Mouse (Mus musculus) ES-E14 (cell line): ENCODE measurements around the gene Gpx4. TPM values are rescaled to one million over a fixed set of nuclear protein-coding genes. Genes with fewer than 3 reads are reported as not detected.

ENCODE experiments used
- DNase-seq: peaks from one replicate; pipeline ENCODE4 v3.0.0-alpha.2; 2013; ENCODE audit warnings: low read depth, low spot score
- H3K27ac ChIP-seq: 2 replicates; pipeline ENCODE4 v1.5.1; 2012; ENCODE audit warnings: low read depth, mild to moderate bottlenecking, low read length, moderate library complexity, mixed read lengths; ENCODE audit not compliant: poor library complexity, insufficient read depth, severe bottlenecking
- H3K36me3 ChIP-seq: 2 replicates; pipeline ENCODE4 v1.6.1; 2012; ENCODE audit warnings: mild to moderate bottlenecking, low read length, moderate library complexity, mixed read lengths; ENCODE audit not compliant: control insufficient read depth, poor library complexity, insufficient read depth, severe bottlenecking
- H3K4me1 ChIP-seq, 2 experiments: fragments of 150-350 bp in 1 of 2; sonication (generic) in 1 of 2; 2 replicates each; pipeline ENCODE4 v1.6.1; 2012; ENCODE audit warnings: low read length in 2 of 2, mild to moderate bottlenecking in 1 of 2, mixed read lengths in 1 of 2; ENCODE audit not compliant: control insufficient read depth in 2 of 2, insufficient read depth in 2 of 2, poor library complexity in 1 of 2
- H3K4me3 ChIP-seq, 2 experiments: fragments of 150-350 bp in 1 of 2; sonication (generic) in 1 of 2; 2 replicates each; pipeline ENCODE4 v1.5.1; 2012; ENCODE audit warnings: low read length in 2 of 2, low read depth in 1 of 2, mild to moderate bottlenecking in 1 of 2, mixed read lengths in 1 of 2; ENCODE audit not compliant: insufficient read depth in 1 of 2, poor library complexity in 1 of 2, severe bottlenecking in 1 of 2
- H3K9ac ChIP-seq: 2 replicates; pipeline ENCODE4 v1.6.1; 2012; ENCODE audit warnings: low read depth, mild to moderate bottlenecking, low read length, mixed read lengths; ENCODE audit not compliant: poor library complexity, insufficient read depth, severe bottlenecking
- H3K9me3 ChIP-seq: fragments of 150-350 bp; sonication (generic); 2 replicates; pipeline ENCODE4 v1.6.1; 2012; ENCODE audit warnings: low read depth, mild to moderate bottlenecking, low read length; ENCODE audit not compliant: control insufficient read depth, insufficient read depth
- CHD2 ChIP-seq: IDR thresholded peaks from 2 replicates; pipeline ENCODE4 v1.6.1; 2014; ENCODE audit warnings: mild to moderate bottlenecking, low read depth, low read length, inconsistent platforms
- HCFC1 ChIP-seq: IDR thresholded peaks from 2 replicates; pipeline ENCODE4 v1.6.1; 2012; ENCODE audit warnings: low read length, inconsistent platforms, borderline replicate concordance; ENCODE audit not compliant: insufficient read depth
- MAFK ChIP-seq: IDR thresholded peaks from 2 replicates; pipeline ENCODE4 v1.6.1; 2014; ENCODE audit warnings: mild to moderate bottlenecking, low read depth, low read length, inconsistent platforms; ENCODE audit not compliant: insufficient read depth
- ZC3H11A ChIP-seq: IDR thresholded peaks from 2 replicates; pipeline ENCODE4 v1.6.1; 2012; ENCODE audit warnings: low read depth, mild to moderate bottlenecking, inconsistent platforms, low read length, borderline replicate concordance
- ZNF384 ChIP-seq: IDR thresholded peaks from 2 replicates; pipeline ENCODE4 v1.6.1; 2012; ENCODE audit warnings: low read depth, low read length, inconsistent platforms
- in situ Hi-C, 2 experiments: fragments of 600-800 bp; cut with MboI; formaldehyde crosslinking; loops; one replicate each; pipeline ENCODE4 v1.15.1; 2025; ENCODE audit warnings: low sequenced_read_pairs in 2 of 2, inconsistent platforms in 1 of 2; ENCODE audit not compliant: unreplicated experiment in 2 of 2
- total RNA-seq: library from RNA; depleted of rRNA; stranded (reverse); fragments of 300-350 nt; gene quantifications from 2 replicates; pipeline ENCODE4 v1.2.3, GENCODE M21; 2012

Gene Gpx4
- total RNA-seq, 1 experiment = 1,456 TPM

DNA sequence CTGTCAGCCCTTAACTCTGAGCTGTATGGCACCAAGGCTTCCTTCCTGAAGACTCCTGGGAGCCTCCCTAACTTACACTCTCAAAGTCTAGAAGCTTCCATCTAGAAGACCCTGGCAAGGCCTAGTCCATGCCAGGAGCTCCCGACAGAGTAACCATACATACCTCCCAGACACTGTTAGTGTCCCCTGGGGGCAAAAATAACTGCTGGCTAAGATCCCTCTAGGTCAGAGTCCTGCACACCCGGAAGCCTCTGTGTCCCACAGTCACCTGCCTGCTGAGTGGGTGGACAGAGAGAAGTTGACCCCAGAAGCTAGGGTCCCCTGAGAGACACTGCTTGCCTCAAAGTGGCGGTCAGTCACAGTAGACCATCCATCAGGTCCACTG, 24.5 kb downstream of the Gpx4 start:
- H3K4me3 ChIP-seq = no peak overlapping the region
- DNase-seq = no peak
- H3K9me3 ChIP-seq = no peaks in the 10 kb centered on the region
- no peak overlapping the region for H3K27ac ChIP-seq
- H3K36me3 ChIP-seq = peaks cover 19% of the 10 kb centered on the region; the same call in 1 of the 2 replicates
- peaks cover 6 to 24% of the 10 kb centered on the region in 2 experiments; a peak in 3 of 4 replicates for H3K4me1 ChIP-seq
- no peak for TF ChIP-seq HCFC1
- TF ChIP-seq MAFK = no peak
- no peak for TF ChIP-seq CHD2
- TF ChIP-seq ZNF384 = no peak
- TF ChIP-seq ZC3H11A = no peak
- no peak overlapping the region for H3K9ac ChIP-seq
- in situ Hi-C loops = no loop called here

DNA sequence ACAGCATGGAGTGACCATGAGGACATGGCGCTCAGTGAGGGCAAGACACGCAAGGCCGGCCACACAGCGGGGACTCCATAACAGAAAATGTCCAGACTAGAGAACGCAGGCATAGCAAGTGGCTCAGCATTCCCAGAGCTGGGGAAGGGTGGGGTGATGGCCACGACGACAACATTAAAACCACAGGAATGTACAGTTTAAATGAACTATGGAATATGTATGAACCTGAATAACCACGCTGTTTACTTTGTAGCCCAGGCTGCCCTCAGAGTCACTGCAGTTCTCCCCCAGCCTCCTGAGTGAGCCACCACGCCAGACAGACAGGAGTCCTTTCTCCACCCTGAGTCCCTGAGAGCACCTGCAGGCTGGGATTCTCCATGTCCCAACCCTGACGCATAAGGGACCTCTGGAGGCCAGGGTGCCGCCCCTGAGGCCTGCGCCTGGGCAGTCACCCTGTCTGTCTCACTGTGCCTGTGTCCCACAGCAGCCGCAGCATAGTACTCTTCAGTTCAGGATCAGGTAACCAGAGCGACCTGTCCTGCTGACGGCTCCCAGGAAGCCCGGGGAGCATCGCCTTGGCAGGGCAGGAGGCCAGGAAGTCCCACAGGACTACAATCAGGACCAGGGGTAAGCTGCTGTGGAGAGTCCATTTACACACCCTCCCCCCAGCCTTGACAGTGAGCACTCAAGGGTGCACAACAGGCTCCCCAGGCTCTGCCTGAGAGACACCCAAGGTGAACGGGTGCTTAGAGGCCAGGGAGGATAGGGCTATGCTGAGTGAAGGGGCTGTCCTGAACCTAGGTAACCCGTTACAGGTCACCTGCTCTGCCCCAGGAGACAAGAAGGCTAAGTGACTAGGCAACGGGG, 25.9 kb downstream of the Gpx4 start:
- Histone ChIP-seq H3K9me3 (no peaks in the 10 kb centered on the region), H3K36me3 (peaks cover 16% of the 10 kb centered on the region; the same call in 1 of the 2 replicates), H3K4me1 (peaks cover 6 to 24% of the 10 kb centered on the region in 2 experiments; a peak in 3 of 4 replicates), H3K27ac (no peak overlapping the region), H3K4me3 (no peak overlapping the region), H3K9ac (no peak overlapping the region)
- TF ChIP-seq CHD2 (no peak), MAFK (no peak), ZC3H11A (no peak), ZNF384 (no peak), HCFC1 (no peak)
- no peak for DNase-seq
- in situ Hi-C loops = no loop called here

DNA sequence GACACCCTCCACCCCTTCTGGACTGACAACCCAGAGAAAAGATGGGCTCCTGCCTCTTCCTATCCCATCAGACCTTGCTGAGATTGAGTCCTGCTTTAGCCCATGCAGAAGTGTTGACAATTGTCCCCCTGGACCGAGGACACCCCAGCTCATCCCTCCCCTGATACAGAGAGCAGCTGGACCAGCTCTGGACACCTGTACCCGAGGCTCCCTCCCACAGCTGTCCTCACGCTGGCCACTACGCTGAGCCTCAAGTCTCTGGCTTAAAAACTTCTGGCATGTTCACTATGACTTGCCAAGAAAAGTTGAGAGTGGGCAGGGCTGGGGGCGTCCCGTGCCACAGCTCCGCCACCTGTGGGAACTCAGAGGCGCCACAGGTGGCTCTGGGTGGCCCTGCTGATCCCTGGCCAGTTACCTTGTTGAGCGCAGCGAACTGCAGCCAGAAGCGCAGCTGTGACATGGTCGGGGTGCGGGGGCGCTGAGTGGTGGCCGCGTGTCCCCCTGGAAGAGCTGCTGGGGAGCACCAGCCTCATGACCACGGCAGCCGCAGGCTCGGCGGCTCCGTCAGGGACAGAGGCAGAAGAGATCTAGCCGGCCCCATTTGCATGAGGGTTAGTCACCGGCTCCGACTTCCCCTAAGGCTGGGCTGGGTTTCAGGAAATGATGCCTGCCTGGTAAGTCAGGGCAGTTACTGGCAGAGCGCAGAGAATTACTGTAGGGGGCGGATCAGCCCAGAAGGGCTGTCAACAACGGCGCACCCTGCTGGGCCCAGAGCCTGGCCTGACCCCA, 28.0 kb downstream of the Gpx4 start:
- Histone ChIP-seq H3K9me3 (no peaks in the 10 kb centered on the region), H3K27ac (peak overlapping the region; percentile 44; the same call in 1 of the 2 replicates), H3K36me3 (peaks cover 16% of the 10 kb centered on the region; the same call in 1 of the 2 replicates), H3K4me3 (peak overlapping the region; percentile 54 to 65; a peak in 3 of 4 replicates), H3K9ac (peak overlapping the region; percentile 69), H3K4me1 (peaks cover 6 to 30% of the 10 kb centered on the region in 2 experiments; a peak in 3 of 4 replicates)
- peak; percentile 56 for DNase-seq
- no peak for TF ChIP-seq HCFC1
- TF ChIP-seq ZNF384 = no peak
- no peak for TF ChIP-seq MAFK
- TF ChIP-seq CHD2 = no peak
- no peak for TF ChIP-seq ZC3H11A
- in situ Hi-C loops = no loop called here

DNA sequence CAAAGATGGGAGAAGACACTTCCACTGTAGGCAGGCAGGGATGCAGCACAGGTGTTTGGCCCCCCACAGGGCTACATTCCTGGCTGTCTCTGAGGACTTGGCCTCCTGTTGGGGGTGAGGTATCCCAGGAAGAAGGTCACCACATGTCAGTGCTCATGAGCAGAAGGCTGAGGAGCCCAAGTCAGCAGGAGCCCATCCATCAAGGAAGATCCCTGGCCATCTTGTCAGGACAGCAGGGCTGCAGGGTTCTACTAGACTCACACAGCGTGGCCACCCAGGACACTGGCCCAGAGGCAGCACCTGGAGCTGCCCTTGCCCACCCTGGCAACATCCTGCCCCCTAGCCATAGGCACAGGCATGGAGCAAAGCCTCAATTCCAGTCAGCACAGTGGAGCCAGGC, 29.0 kb downstream of the Gpx4 start:
- Histone ChIP-seq H3K9me3 (no peaks in the 10 kb centered on the region), H3K36me3 (peaks cover 23% of the 10 kb centered on the region; the same call in 1 of the 2 replicates), H3K9ac (no peak overlapping the region), H3K27ac (peak overlapping the region; percentile 20; the same call in 1 of the 2 replicates), H3K4me1 (peaks cover 6 to 33% of the 10 kb centered on the region in 2 experiments; a peak in 3 of 4 replicates), H3K4me3 (no peak overlapping the region)
- DNase-seq = no peak
- no peak for TF ChIP-seq ZNF384
- in situ Hi-C loops = no loop called here
